Mouse (Mus musculus): ENCODE data around the gene Myrfl. TPM values are rescaled to one million over a fixed set of nuclear protein-coding genes. Genes with fewer than 3 reads are reported as not detected.

Gene Myrfl
- polyA plus RNA-seq, 1 experiment from 2014 or later = 0.06 TPM

DNA sequence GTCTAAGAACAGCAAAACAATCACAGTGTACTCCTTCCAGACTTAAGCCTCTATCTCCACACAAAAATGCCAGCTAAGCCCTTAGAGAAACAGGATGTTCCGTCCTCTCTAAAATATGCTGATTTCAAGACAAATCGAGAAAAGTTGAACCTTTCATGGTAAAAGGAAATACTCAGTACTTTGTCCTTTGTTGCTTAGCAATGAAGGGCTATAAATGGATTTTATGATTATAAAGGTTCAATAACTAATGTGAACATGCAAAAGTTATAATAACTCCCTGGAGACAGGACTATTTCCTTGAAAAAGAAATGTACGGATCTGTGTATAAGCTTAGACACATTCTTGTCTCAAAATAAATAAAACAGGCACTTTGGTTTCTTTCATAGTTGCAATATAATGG lies 12.2 kb downstream of the Myrfl start:
- no peaks in the 10 kb centered on the region for H3K27me3 ChIP-seq
- no peak for ATAC-seq
- ChIA-PET CTCF (interaction anchor here (0.9 to 1.6 kb wide), 5 partner anchors 10 to 676 kb away, joined by 3 to 4 read pairs (median 3); no protein-coding TSS in a partner anchor), POLR2A (interaction anchor here (1.1 kb wide), 1 partner anchor 13 kb away, joined by 3 read pairs; no protein-coding TSS in a partner anchor)
- in situ Hi-C loops (cut with MboI; ENCODE audit: low pct_unique_long_range_greater_than_20kb) = loop anchor here (10.0 to 25.0 kb wide), 2 partner anchors 547 to 680 kb away; no protein-coding TSS in a partner anchor
- no peak for TF ChIP-seq CTCF (IDR thresholded peaks at IDR 0.05)
- DNase-seq (ENCODE audit: low read depth, low spot score) = no peak

GRCm38 (mm10) chr10:116883531-116883930 lies 13.2 kb downstream of the Myrfl start:
- in situ Hi-C loops (cut with MboI; ENCODE audit: low pct_unique_long_range_greater_than_20kb) = loop anchor here (10.0 to 25.0 kb wide), 2 partner anchors 546 to 679 kb away; no protein-coding TSS in a partner anchor
- ChIA-PET CTCF (interaction anchor here (0.9 to 1.6 kb wide), 3 partner anchors 11 to 32 kb away, joined by 3 to 4 read pairs (median 3); no protein-coding TSS in a partner anchor), POLR2A (interaction anchor here (1.1 kb wide), 1 partner anchor 12 kb away, joined by 3 read pairs; no protein-coding TSS in a partner anchor)
- TF ChIP-seq CTCF (IDR thresholded peaks at IDR 0.05) = peak; percentile 33
- no peak for DNase-seq (ENCODE audit: low read depth, low spot score)
- H3K27me3 ChIP-seq = no peaks in the 10 kb centered on the region
- ATAC-seq = no peak

GRCm38 (mm10) chr10:116877436-116877835 lies 19.3 kb downstream of the Myrfl start:
- in situ Hi-C loops (cut with MboI; ENCODE audit: low pct_unique_long_range_greater_than_20kb) = loop anchor here (25.0 kb wide), 1 partner anchor 540 kb away; no protein-coding TSS in a partner anchor

DNA sequence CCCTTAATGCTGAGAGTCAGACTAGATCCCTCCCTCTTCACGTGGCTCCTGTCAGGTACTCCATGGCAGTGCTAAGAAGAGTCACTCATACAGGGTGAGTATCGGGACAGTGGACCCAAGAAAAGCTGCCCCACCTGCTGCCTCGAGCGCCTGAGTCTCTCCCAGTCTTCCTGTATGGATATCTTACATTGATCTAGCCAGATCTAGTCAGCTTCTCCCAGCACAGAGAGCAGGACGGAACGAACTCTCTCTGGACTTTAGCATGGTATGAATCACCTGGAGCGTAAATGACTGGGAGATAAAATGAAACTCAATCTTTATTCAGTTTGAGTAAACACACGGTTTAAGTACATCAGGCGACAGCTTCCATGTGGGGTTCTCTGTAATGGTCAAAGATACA lies 22.2 kb downstream of the Myrfl start:
- ChIA-PET POLR2A (no interaction called here), CTCF (no interaction called here)
- no peak for TF ChIP-seq CTCF (IDR thresholded peaks at IDR 0.05)
- in situ Hi-C loops (cut with MboI; ENCODE audit: low pct_unique_long_range_greater_than_20kb) = no loop called here
- no peak for ATAC-seq
- DNase-seq (ENCODE audit: low read depth, low spot score) = no peak
- no peaks in the 10 kb centered on the region for H3K27me3 ChIP-seq

More at GRCm38 (mm10) chr10:116877436-116877835, 19.3 kb downstream of the Myrfl start:
- ATAC-seq = no peak
- TF ChIP-seq CTCF (IDR thresholded peaks at IDR 0.05) = no peak
- H3K27me3 ChIP-seq = no peaks in the 10 kb centered on the region
- ChIA-PET POLR2A (no interaction called here), CTCF (no interaction called here)
- DNase-seq (ENCODE audit: low read depth, low spot score) = no peak

GRCm38 (mm10) chr10:116872016-116872410 lies 24.7 kb downstream of the Myrfl start:
- CTCF ChIA-PET = interaction anchor here (0.7 kb wide), 1 partner anchor 569 kb away, joined by 3 read pairs; no protein-coding TSS in a partner anchor
- DNase-seq (ENCODE audit: low read depth, low spot score) (no peak), ATAC-seq (no peak)
- in situ Hi-C loops (cut with MboI; ENCODE audit: low pct_unique_long_range_greater_than_20kb) = no loop called here
- H3K27me3 ChIP-seq = no peaks in the 10 kb centered on the region
- POLR2A ChIA-PET = no interaction called here
- no peak for TF ChIP-seq CTCF (IDR thresholded peaks at IDR 0.05)

DNA sequence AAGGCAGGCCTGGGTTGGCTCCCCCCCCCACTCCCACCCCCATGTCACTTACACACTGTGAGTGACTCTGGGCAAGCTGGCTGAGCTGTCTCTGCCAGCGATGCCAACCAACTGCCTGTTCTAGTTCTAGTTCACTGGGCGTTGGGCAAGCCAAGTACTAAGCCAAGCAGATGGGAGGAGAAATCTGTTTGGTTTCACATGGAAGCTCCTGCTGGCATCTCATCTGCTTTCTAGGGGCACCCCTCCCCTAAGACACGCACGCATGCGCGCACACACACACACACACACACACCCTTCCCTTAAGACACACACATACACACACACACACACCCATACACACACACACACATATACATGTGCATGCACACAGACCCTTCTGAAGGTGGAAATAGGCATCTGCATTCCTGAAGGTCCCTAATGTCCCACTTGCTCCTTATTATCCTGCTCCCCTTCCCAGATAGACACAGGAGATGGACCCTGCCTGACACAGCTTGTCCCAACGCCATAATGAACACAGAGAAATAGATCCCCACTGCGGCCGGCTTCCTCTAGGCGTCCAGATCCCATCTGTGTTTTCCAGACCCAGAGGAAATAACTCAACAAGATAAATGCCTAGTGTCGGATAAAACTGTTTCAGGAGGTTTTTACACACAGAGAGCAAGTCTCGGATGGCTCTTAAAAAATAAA lies 25.2 kb downstream of the Myrfl start:
- POLR2A ChIA-PET = interaction anchor here (0.9 kb wide), 1 partner anchor 12 kb away, joined by 3 read pairs; no protein-coding TSS in a partner anchor
- no peaks in the 10 kb centered on the region for H3K27me3 ChIP-seq
- ATAC-seq (no peak), DNase-seq (ENCODE audit: low read depth, low spot score) (no peak)
- CTCF ChIA-PET = no interaction called here
- no peak for TF ChIP-seq CTCF (IDR thresholded peaks at IDR 0.05)
- in situ Hi-C loops (cut with MboI; ENCODE audit: low pct_unique_long_range_greater_than_20kb) = no loop called here

DNA sequence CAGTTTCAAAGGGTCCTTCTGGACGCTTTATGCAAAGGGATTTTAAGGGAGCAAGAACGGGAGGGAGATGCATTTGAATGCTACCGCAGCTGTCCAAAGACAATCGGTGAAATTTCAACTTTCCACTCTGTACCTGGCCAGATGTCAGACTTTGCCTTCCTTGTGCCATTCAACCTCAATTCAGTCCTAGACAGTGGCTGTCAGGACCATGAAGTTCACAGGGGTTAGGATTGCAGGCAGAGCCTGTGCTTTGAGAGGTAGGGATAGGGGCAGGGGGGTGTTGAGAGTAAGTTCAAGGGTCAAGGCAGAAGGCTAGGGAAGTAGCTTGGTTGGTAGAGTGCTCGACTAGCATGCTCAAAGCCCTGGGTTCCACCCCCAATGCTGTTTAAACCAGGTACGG lies 25.9 kb downstream of the Myrfl start:
- ATAC-seq (no peak), DNase-seq (ENCODE audit: low read depth, low spot score) (no peak)
- POLR2A ChIA-PET = interaction anchor here (0.6 to 0.9 kb wide), 2 partner anchors 13 to 136 kb away, joined by 3 to 5 read pairs; no protein-coding TSS in a partner anchor
- CTCF ChIA-PET = no interaction called here
- TF ChIP-seq CTCF (IDR thresholded peaks at IDR 0.05) = no peak
- in situ Hi-C loops (cut with MboI; ENCODE audit: low pct_unique_long_range_greater_than_20kb) = no loop called here
- no peaks in the 10 kb centered on the region for H3K27me3 ChIP-seq

GRCm38 (mm10) chr10:116853159-116853845 lies 43.4 kb downstream of the Myrfl start:
- TF ChIP-seq CTCF (IDR thresholded peaks at IDR 0.05) = no peak
- no peaks in the 10 kb centered on the region for H3K27me3 ChIP-seq
- ChIA-PET POLR2A (no interaction called here), CTCF (no interaction called here)
- no peak for ATAC-seq
- no peak for DNase-seq (ENCODE audit: low read depth, low spot score)
- in situ Hi-C loops (cut with MboI; ENCODE audit: low pct_unique_long_range_greater_than_20kb) = no loop called here

DNA sequence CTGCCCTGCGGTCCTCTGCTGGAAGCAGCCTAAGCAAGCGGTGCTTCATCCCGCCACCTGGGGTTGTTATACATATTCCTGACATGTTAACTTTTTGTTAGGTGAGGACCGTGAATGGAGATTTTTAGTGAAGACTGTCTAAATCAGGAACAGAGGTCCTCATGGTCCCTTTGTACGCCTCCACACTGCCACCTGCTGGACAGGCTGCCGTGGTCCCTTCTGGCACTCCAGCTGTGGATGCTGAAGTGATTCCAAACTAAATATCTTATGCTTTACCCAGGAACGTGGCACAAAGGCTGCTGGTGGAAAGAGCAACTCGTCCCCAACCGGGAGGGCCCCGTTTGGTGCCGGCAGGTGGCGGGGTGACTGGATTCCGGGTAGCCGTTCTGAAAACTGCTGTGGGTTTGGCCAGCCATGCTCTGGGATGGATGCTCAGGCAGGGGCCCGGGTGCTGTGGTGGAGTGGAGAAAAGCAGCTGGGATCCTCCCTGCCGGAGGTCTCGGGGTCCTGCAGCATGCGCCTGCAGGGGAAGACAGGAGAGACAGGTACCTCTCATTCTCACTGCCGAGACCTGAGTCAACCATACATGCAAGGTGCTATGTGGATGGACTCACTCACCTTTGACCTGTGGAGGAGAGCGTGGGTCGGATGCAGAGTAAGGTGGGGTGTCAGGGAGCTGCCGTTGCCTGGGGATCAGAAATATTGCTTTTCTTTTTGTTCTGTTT lies 47.8 kb downstream of the Myrfl start:
- H3K27me3 ChIP-seq = no peaks in the 10 kb centered on the region
- peak; percentile 68 for ATAC-seq
- ChIA-PET POLR2A (no interaction called here), CTCF (interaction anchor here (0.7 to 1.2 kb wide), 3 partner anchors 9 to 39 kb away, joined by 3 read pairs; no protein-coding TSS in a partner anchor)
- in situ Hi-C loops (cut with MboI; ENCODE audit: low pct_unique_long_range_greater_than_20kb) = no loop called here
- peak; percentile 93 for TF ChIP-seq CTCF (IDR thresholded peaks at IDR 0.05)
- no peak for DNase-seq (ENCODE audit: low read depth, low spot score)

DNA sequence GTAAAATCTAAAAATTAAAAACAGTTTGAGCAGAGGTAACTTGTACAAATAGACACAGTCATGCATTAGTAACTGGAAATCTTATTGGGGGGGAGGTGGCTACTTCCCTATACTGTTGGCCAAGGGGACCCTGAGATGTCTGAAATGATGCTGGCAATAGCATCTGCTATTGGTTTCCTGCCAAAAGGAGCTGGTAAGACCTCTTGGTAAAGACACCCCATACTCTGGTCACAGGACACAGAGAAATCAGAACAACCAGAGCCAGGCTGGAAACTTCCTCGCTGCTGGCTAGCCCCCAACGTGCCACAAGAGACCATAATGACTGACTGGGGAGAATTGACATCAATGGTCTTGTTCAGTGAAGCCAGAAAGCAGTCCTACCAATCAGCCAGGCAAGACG lies 55.2 kb downstream of the Myrfl start:
- DNase-seq (ENCODE audit: low read depth, low spot score) = no peak
- TF ChIP-seq CTCF (IDR thresholded peaks at IDR 0.05) = no peak
- POLR2A ChIA-PET = interaction anchor here (0.7 kb wide), 1 partner anchor 17 kb away, joined by 3 read pairs; no protein-coding TSS in a partner anchor
- in situ Hi-C loops (cut with MboI; ENCODE audit: low pct_unique_long_range_greater_than_20kb) = no loop called here
- no peak for ATAC-seq
- CTCF ChIA-PET = interaction anchor here (1.3 kb wide), 1 partner anchor 10 kb away, joined by 5 read pairs; no protein-coding TSS in a partner anchor
- no peaks in the 10 kb centered on the region for H3K27me3 ChIP-seq

Measured in Patski (cell line).